Mouse (Mus musculus) Muller cell, postnatal 12 days (primary cell): ENCODE measurements around the gene Rab44.
A peak's percentile ranks its signal among the peaks of the same experiment; 100 is the strongest.

Source experiments
- DNase-seq: peaks from one replicate; pipeline ENCODE4 v3.0.0-alpha.2; 2015; ENCODE audit errors: inconsistent ontology term

The Rab44 gene

DNA sequence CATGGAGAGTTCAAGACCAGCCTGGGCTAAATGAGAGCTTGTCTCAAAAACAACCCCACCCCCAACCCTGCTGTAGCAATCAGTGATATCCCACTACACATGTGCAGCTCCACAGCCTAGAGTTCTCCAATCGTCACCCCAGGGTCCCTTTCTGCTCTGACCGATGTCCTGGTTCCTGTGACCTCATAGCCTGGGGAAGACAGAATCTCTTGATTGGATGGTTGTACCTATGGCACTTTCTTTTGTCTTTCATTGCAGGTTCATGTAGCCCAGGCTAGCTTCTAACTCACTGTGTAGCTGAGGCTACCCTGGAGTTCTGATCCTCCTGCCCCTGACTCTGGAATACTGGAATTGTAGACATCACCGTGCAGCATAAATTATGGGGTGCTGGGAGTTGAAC lies 12.6 kb downstream of the Rab44 start:
- no peak for DNase-seq

- no peak for DNase-seq
Measured at GRCm38 (mm10) chr17:29129341-29129740, 15.4 kb downstream of the Rab44 start.

- no peak for DNase-seq
Measured at GRCm38 (mm10) chr17:29135066-29135465, 21.1 kb downstream of the Rab44 start.

DNA sequence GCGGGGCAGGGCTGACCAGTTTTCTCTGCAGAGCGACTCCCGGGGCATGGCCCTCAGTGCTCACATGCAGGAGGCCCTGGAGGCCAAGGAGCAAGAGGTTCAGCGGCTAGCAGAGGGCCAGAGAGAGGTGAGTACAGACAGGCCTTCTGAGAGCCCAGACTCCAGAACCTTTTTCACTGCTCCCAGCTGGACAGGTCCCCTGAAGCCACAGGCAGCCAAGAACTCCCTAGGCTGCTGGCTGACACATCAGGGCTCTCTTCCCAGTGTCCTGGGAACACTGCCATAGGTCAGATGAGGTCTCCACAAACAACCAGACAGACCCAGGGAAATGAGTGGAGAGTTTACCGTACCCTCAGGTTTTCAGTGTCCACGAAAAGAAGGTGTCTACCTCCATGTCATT lies 22.3 kb downstream of the Rab44 start:
- peak; percentile 81 for DNase-seq

DNA sequence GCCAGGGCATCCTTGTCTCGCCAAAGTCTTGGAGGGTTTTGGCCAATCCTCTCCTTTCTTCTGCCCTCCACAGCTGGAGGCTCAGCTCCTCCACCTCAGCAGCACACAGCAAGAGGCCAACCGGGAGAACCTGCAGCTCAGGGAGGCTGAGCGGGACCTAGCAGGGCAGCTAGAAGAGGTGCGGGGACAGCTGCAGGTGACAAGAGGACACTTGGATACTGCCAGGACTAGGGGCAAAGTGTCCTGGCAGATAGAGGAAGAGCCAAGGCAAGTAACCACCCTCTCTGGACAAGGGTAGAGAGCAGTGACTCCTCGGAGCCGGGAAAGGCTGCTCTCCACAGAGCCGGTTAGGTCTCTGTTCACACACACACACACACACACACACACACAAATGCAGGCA lies 24.0 kb downstream of the Rab44 start:
- no peak for DNase-seq

DNA sequence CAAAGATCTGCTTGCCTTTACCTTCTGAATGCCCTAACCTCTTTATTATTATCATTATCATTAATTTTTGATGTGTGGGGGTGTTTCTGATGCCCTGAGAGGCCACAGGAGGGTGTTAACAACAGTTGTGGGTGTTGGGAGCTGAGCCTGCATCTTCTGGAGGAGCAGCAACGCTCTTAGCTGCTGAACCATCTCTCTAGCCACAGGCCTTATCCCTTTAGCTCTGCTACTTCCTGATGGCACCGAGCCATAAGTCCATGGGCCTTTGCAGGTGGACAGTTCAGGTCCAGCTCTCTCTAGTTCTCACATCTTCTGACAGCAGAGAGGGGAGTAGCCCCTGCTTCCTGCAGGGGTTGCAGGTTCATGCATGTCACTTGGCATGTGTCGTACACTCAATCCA lies 27.6 kb downstream of the Rab44 start:
- no peak for DNase-seq

DNA sequence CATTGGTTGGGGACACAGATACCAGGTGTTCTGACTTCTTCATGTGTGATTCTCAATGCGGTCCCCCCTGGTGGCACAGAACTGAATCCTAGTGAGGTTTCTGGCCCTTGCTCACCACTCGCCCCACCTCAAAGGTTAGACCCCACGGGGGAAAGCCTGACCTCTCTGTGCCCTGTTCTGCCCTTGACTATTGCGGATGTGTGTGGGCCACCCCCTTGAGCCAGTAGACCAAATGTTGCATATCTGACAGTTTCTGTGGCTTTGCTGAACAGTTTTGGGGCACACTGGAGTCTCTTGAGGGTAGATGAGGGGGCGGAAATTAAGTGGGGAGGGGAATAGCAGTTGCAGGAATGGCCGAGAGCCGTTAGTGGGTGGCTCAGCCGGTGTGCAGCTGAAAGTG lies 29.3 kb downstream of the Rab44 start:
- no peak for DNase-seq

- DNase-seq = no peak
Measured at GRCm38 (mm10) chr17:29145101-29145500, 31.2 kb downstream of the Rab44 start.

GRCm38 (mm10) chr17:29147273-29147672 lies 33.3 kb downstream of the Rab44 start:
- DNase-seq = no peak

DNA sequence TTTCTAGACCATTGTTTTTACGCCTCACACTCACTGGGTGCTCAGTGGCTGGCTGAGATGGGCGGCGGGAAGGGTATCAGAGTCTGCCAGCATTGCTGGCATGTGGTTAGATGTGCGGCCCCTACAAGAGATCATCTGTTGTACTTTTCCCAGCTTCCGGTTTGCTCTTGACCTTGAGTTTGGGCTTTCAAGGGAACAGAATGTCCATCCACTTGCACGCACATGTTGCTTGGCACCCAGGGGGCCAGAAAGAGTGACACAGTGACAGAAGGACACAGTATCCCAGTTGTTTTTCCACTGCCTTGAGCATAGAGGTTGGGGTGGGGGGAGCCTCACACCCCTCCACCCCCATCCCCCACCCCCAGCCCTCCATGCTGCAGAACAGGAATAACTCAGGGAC lies 33.8 kb downstream of the Rab44 start:
- DNase-seq = no peak

- no peak for DNase-seq
Measured at GRCm38 (mm10) chr17:29149766-29150165, 35.8 kb downstream of the Rab44 start.

GRCm38 (mm10) chr17:29152547-29152946 lies 38.6 kb downstream of the Rab44 start:
- no peak for DNase-seq

DNA sequence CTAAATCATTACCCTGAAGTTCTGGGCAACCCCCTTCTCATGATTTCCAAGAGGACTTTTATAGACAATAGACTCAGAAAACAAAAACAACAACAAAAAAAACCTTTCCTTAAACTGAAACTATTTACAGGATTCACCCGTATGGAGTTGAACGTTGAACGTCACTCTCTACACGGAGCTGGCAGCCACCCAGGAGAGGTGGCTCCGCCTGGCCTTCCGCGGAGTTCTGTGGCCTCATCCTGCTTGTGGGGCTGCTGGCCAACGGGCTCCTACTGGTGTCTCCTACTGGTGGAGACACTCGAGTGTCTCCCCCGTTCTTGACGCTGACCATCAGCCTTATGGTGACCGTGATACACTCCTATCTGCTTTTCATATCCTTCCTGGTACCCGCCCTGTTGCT lies 40.3 kb downstream of the Rab44 start:
- DNase-seq = no peak

DNA sequence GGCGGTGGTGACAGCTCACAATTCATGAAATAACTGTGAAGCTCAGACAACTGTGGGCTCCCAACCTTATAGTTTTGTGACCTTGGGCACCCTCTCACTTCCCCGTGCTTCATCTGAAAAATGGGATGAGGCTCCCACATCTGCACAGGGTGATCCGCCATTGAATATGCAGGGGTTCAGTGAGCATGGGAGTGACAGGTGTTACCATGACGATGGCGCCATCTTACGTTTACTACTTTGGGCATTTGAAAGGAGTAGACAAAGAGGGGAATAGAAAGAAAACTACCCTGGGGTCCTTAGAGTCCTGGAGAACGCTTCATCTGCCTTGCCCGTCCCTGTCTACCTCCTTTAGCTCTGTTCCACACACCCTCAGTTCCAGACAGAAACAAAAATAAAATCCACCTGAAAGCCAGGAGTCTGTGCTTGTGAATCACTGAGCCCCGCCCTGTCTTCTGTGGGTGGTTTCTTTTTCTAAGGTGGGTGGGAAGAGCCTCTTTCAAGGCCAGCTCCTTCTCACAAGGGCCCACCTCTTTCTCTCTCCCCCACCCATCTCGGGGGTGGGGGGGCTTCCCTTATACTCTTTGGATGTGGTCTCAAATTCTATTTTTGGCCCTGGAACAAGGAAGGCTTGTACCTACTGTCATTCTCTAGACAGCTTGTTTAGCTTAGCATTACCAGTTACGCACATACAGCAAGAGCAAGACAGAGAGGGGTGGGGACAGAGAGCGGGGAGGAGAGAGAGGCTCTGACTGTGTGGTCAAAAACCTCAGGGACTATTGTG lies 41.6 kb downstream of the Rab44 start:
- no peak for DNase-seq

DNA sequence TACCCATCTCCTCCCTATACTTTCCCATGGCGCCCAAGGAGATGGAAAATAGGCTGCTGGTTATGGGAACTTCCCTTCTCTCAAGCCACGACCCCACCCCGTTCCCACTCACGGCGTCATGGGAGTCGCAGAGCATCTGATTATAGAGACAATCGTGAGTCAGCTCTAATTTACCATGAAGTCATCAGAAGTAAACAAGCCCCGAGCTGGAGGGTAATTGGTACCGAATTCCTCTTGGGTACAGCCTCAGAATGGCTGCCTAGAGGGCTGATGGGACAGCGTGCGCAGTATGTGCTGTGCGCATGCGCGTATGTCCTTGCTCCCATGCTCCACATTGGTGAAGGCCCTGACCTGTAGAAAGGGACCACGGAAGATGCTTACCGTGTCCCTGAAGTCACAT lies 42.5 kb downstream of the Rab44 start:
- DNase-seq = peak; percentile 75

DNA sequence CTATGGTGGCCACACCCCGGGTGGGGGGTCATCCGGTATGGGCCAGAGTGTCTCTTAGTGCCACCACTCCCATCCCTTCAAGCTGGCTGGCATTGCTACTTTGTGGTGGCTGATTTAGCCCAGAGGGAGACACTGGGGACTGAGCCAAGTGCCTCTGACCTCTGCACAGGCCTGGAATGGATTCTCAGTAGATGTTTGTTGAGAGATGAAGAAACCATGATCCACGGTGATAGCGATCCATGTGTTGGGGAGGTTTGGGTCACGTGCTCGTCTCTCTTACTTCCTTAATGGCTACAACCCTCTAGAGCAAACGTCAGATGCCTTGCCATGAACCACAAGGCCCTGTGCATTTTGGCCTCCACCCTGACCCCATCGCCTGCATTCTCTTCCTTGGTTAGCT lies 42.9 kb downstream of the Rab44 start:
- DNase-seq = peak; percentile 17

GRCm38 (mm10) chr17:29158899-29159298 lies 45.0 kb downstream of the Rab44 start:
- no peak for DNase-seq

DNA sequence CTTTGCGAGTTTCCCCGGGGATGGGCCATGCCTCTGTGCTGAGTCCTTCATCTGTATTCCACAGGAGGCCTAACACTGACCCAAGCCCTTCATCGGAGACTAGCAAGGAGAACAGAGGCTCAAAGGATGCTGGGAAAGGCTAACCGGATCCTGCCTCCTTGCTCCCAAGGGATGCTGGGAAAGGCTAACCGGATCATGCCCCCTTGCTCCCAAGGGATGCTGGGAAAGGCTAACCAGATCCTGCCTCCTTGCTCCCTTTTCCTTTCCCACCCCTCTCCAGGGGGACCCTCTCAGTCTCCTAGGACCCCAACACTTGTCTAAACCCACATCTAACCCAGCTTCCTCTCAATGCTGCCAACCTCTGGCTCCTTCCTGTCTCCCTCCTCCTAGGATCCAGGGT lies 45.4 kb downstream of the Rab44 start:
- DNase-seq = no peak

- no peak for DNase-seq
Measured at GRCm38 (mm10) chr17:29159743-29160455, 46.0 kb downstream of the Rab44 start.

DNA sequence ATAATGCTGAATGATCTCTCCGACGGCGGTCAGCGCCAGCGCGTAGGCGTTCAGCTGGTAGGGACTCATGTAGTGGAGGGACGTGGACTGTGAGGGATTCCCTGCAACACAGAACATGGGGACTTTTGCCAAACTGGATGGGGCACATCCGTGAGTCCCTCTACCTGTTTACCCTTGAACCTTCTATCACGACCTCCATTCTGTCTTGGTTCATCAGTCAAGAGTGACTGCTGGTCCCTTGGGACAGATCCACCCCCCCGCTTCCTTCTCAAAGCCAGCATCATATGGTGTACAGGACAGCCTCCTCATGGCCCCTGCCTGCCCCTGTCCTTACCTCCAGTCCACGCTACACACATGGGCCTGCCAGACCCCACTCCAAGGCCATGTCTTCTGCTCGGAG lies 48.4 kb downstream of the Rab44 start:
- no peak for DNase-seq

GRCm38 (mm10) chr17:29164469-29165111 lies 50.6 kb downstream of the Rab44 start:
- DNase-seq = peak; percentile 46

- DNase-seq = no peak
Measured at GRCm38 (mm10) chr17:29165452-29165851, 51.5 kb downstream of the Rab44 start.
